Mouse (Mus musculus): ENCODE measurements at regions not wholly inside any gene's neighbourhood (a gene's known extent, or its start where the extent isn't known, plus 50 kb on each side); places are given as distances from the start of the nearest gene placed in this dataset.

GRCm38 (mm10) chr3:140348670-140349069, 863.5 kb downstream of the Pdha2 start:
- Histone ChIP-seq H3K36me3 (ENCODE audit: poor library complexity, severe bottlenecking) (no peaks in the 10 kb centered on the region), H3K27me3 (no peaks in the 10 kb centered on the region), H3K4me3 (no peak overlapping the region), H3K9ac (no peak overlapping the region), H3K9me3 (replicated peaks) (no peaks in the 10 kb centered on the region), H3K4me2 (no peak overlapping the region), H3K27ac (no peak overlapping the region), H3K4me1 (no peaks in the 10 kb centered on the region)
- WGBS = 49% methylated on average over 3 of the region's 3 CpGs
- no peak for ATAC-seq

GRCm38 (mm10) chr3:140340631-140341030, 871.5 kb downstream of the Pdha2 start:
- no peaks in the 10 kb centered on the region for H3K36me3 ChIP-seq (ENCODE audit: poor library complexity, severe bottlenecking)
- no peak overlapping the region for H3K9ac ChIP-seq
- no peak overlapping the region for H3K4me3 ChIP-seq
- H3K4me1 ChIP-seq = 0 out of 2 replicates have a peak, but pooled peaks cover 3% of the 10 kb centered on the region
- ATAC-seq = peak; percentile 48; the same call in 1 of the 2 replicates
- no peaks in the 10 kb centered on the region for H3K27me3 ChIP-seq
- no peak overlapping the region for H3K27ac ChIP-seq
- 55% methylated on average over 6 of the region's 6 CpGs for WGBS
- no peaks in the 10 kb centered on the region for H3K9me3 ChIP-seq (replicated peaks)
- H3K4me2 ChIP-seq = no peak overlapping the region

DNA sequence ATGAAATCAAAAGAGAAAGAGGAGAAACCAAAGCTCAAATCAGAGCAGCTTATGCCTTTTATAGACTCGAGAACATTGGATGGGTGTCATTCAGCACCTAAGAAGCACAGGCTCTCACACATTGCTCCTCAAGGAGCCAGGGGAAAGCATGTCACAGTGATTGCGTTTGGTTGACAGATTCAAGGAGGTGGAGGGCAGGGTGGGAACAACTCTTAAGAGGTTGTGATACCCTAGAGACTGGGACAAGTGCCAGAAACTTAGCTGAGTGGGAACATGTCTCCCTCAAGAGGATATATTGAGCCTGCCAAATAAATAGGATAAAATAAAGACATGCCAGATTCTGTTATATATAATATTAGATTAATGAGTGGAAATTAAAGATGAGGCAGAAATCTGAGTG, 898.4 kb downstream of the Pdha2 start:
- no peaks in the 10 kb centered on the region for H3K36me3 ChIP-seq (ENCODE audit: poor library complexity, severe bottlenecking)
- no peaks in the 10 kb centered on the region for H3K9me3 ChIP-seq (replicated peaks)
- no peak overlapping the region for H3K4me3 ChIP-seq
- no peak overlapping the region for H3K27ac ChIP-seq
- H3K9ac ChIP-seq = no peak overlapping the region
- H3K4me1 ChIP-seq = no peaks in the 10 kb centered on the region
- H3K4me2 ChIP-seq = no peak overlapping the region
- ATAC-seq = peak; percentile 77
- H3K27me3 ChIP-seq = no peaks in the 10 kb centered on the region
- WGBS = 36% methylated on average over 2 of the region's 2 CpGs

DNA sequence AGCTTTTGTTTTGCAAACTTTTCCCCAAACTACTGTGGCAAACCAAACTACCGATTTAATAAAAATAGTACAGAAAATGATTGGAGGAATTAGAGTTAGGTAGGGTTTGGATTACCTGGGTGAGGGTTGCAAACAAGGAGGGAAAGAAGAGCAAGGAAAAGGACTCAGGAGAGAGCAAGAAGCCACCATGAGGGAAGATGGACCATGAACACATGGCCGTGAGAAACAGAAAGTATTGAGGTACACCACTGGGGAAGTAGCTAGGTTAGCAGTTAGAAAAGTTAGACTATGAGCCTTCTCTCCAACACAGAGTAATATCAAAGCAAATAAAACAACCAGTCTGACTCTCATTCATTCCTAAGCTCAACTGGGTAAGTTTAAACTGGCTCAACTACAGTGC, 912.8 kb downstream of the Pdha2 start:
- Histone ChIP-seq H3K4me2 (no peak overlapping the region), H3K9ac (no peak overlapping the region), H3K27me3 (no peaks in the 10 kb centered on the region), H3K9me3 (replicated peaks) (no peaks in the 10 kb centered on the region), H3K4me3 (no peak overlapping the region), H3K36me3 (ENCODE audit: poor library complexity, severe bottlenecking) (no peaks in the 10 kb centered on the region), H3K4me1 (no peaks in the 10 kb centered on the region), H3K27ac (no peak overlapping the region)
- ATAC-seq = no peak
- WGBS = 80% methylated on average over 2 of the region's 2 CpGs
